Mouse (Mus musculus) heart, postnatal 0 days (tissue): ENCODE data around the gene Nr2f2.

Experiments
- CTCF ChIP-seq: IDR thresholded peaks from 2 replicates; pipeline ENCODE4 v1.5.1; 2016; ENCODE audit warnings: antibody characterized with exemption, control low read depth, low read depth
- EP300 ChIP-seq: IDR thresholded peaks from 2 replicates; pipeline ENCODE4 v1.6.1; 2016; ENCODE audit warnings: antibody characterized with exemption, low read depth

- TF ChIP-seq CTCF (no peak), EP300 (no peak)
These were observed 16.3 kb upstream of the Nr2f2 start for GRCm38 (mm10) chr7:70382828-70383227.
